Mouse (Mus musculus) spleen, postnatal 36 days (tissue): ENCODE measurements around the gene Grin1.
A peak's percentile ranks its signal among the peaks of the same experiment; 100 is the strongest.
"Not testable (repeated sequence)": the region's sequence is repeated elsewhere in the genome, so short reads cannot be mapped to it uniquely, and the experiment has no call there.

Experiments
- DNase-seq, 2 experiments: peaks; one replicate each; pipeline ENCODE4 v3.0.0; 2022; ENCODE audit warnings: low spot score in 2 of 2, mixed read lengths in 1 of 2

The Grin1 gene

DNA sequence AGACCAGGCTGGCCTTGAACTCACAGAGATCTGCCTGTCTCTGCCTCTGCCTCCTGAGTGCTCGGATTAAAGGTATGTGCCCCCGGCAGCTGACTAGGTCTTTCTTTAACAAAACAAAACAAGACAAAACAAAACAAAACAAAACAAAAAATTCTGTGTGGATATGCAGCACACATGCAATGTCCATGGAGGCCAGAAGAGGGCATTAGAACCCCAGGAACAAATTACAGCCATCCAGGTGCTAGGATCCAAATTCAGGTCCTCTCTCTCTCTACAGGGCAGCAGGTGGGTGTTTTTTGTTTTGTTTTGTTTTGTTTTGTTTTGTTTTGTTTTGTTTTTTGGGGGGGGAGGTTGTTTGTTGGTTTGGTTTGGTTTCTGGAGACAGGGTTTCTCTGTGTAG, 60.1 kb downstream of the Grin1 start:
- no peak for DNase-seq

- not testable (repeated sequence) for DNase-seq
Measured at GRCm38 (mm10) chr2:25257250-25257649, 61.7 kb downstream of the Grin1 start.

DNA sequence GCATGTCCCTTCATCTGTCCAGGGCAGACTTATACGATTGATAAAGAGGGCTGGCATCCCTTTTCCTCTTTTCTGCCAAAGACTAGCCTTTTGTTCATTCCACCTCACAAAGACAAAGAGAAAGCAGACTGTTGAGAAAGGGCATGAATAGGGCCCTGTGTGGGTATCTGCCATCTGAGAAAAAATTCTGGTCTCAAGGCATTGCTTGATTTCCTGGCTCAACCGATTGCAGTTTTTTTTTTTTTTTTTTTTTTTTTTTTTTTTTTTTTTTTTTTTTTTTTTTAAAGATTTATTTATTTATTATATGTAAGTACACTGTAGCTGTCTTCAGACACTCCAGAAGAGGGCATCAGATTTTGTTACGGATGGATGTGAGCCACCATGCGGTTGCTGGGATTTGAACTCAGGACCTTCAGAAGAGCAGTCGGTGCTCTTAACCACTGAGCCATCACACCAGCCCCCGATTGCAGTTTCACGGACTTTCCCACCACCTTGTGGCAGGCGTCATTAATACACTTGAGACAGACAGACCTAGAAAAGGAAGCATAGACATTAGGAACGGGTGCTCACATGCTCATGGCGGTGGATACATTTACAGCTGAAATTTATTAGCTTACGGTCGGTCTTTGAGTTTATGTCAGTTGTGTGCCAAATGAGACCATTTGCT, 62.4 kb downstream of the Grin1 start:
- DNase-seq = peak; percentile 66 to 73

GRCm38 (mm10) chr2:25255284-25255779, 63.7 kb downstream of the Grin1 start, which contains the start of gene Tmem203:
Tmem203 (plus strand) TSS chr2:25255439.
- DNase-seq = peak; percentile 82 to 85

DNA sequence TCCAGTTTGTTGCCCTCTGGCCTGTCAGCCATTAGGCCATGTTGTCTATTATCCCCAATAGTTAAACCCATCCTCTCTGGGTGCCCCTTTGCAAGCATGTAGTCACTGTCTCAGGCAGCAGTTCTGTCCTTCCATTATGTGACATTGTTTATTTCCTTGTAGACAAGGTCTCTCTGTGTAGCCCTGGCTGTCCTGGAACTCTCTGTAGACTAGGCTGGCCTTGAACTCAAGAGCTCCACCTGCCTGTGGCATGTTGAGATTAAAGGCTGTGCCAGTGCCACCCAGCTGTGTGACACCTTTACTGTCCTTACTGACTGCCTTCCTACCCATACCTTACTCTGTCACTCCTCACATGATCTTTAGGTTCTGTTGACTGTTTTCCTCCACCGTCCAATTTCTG, 66.7 kb downstream of the Grin1 start:
- no peak for DNase-seq

DNA sequence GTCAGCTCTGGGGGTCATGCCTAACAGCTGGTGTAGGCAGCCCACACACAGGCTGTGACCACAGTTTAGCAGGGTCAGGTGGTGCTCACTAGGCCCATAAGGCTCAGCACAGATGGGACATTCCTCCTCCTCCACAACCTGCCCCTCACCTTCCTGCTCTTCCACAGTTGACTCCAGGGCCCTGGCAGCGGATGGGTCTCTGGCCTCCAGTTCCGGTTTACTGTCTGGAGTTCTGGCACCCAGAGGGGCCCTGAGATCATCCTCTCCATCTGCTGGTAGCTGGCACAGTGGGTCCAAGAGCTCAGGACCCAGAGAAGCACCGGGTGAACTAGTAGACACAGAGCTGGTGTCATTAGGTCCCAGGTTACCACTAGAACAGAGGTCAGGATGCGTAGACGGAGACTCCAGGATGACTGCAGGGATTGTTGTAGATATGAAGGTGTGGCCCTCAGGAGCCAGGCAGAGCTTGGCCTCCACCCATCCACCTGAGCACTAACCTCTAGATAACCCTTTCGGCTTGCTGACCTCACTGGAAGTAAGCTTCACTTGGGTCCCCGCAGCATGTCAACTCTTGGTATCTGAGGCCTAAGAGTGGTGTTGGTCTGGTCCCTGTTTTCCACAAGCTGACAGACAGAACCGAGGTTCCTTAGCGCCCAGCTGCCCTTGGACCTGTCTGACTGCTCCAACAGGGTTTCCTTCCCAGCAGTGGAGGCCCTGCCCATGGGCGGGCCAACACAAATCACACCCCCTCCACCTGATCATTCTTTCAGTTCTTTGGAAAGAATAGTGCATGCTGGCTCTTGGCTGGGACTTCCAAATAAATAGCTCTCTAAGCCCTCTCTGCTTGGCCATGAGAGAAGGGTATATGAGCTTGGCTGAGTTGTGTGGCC, 72.6 kb downstream of the Grin1 start, which contains the start of gene AL732309.1:
Gene AL732309.1, minus strand, starts transcription at position 681 of the 890 bp plus-strand sequence.
- no peak for DNase-seq

DNA sequence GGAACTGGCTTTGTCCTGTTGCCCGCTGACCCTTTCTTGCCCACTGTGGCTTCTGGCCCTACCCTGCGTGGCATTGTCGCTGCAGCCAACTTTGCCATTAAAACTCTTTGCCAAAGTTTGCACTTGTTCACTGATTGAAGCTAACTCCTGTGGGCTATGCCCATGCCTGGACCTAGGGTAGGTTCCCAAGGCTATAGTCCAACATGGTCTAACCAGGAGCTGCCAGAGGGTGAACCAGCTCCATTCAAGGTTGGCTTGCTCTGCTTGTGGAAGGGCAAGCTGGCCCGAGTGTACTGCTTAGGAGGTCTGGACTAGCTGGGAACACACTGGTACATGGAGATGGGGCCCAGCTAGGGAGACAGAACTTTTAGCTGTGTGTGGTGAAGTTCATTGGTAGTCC, 74.8 kb downstream of the Grin1 start:
- DNase-seq = no peak

GRCm38 (mm10) chr2:25243342-25243741, 75.6 kb downstream of the Grin1 start:
- no peak for DNase-seq

DNA sequence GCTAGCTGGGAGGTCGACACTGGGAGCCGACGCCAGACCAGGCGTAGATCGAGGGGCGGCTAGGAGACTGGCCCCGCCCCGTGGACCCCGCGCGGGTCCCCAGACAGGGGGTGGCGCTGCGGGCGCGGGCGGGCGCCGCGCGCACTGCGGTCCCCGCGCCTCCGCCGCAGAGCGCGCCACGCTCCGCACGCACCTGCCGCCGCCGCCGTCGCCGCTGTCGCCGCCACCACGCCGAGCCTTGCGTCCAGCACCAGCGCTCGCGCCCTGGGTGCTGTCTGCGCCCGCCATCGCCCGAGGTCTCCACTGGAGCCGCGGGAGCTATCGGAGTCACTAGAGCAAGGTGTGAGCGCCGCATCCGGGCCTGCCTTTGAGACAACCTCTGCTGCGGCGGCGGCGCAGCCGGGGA, 76.9 kb downstream of the Grin1 start, which contains the start of the genes Rnf208 and Cysrt1:
Gene Rnf208, plus strand, starts transcription at position 155 of the 406 bp plus-strand sequence.
Gene Cysrt1, minus strand, starts transcription at position 352 of the 406 bp plus-strand sequence.
- no peak for DNase-seq

GRCm38 (mm10) chr2:25241438-25241775, 77.6 kb downstream of the Grin1 start:
- no peak for DNase-seq
